11 mouse cellular contexts compared by ENCODE assay signal in genomic region chr14:23835387-23836111, GRCm38 (mm10).
A peak's percentile ranks its signal among the peaks of the same experiment; 100 is the strongest.
DNase-seq lines count a peak whose midpoint lies in the region; ATAC-seq lines count a peak whose summit lies in the region.
"Had no signal": no experiment of that assay in that cellular context is flagged by ENCODE, and none has a peak within 500 bp of the region (broad histone marks: within the 10 kb centered on the region; RNA-seq: fewer than 3 reads in every experiment).

No protein-coding gene starts in this region.

- H3K9me3 ChIP-seq in hindbrain, embryonic 13.5 days = no peaks in the 10 kb centered on the region
- H3K9me3 ChIP-seq: forebrain, embryonic 10.5 days; midbrain, embryonic 12.5 days had no signal

- no peak overlapping the region for H3K4me3 ChIP-seq in hindbrain, embryonic 13.5 days
- H3K4me3 ChIP-seq: forebrain, embryonic 10.5 days; midbrain, embryonic 12.5 days had no signal

- intact Hi-C loops in left cerebral cortex, postnatal 4 days (cut with DNase I) = no loop called here
- intact Hi-C loops in left cerebral cortex, postnatal 10 days (cut with DNase I) = no loop called here

- no peak overlapping the region for H3K9ac ChIP-seq in hindbrain, embryonic 13.5 days
- H3K9ac ChIP-seq: midbrain, embryonic 12.5 days had no signal

- ATAC-seq in hindbrain, embryonic 13.5 days (ENCODE audit: low FRiP score) = no peak

- peak; percentile 12 for DNase-seq in left cerebral cortex, postnatal 4 days
- no peak for DNase-seq in left cerebral cortex, postnatal 10 days (ENCODE audit: extremely low spot score in 1 of 2, low spot score in 2 of 2)
- DNase-seq in Muller cell, postnatal 12 days (ENCODE audit: inconsistent ontology term) = peak; percentile 55
- DNase-seq in embryo, embryonic 10 days (ENCODE audit: low spot score) = peak; percentile 47
- DNase-seq in kidney, postnatal 10 days = peak; percentile 64
- no peak for DNase-seq in MN1 (ENCODE audit: low spot score)
- DNase-seq: cerebellum, postnatal 14 days; heart, postnatal 14 days had no signal

- no peaks in the 10 kb centered on the region for H3K27me3 ChIP-seq in hindbrain, embryonic 13.5 days
- H3K27me3 ChIP-seq: midbrain, embryonic 12.5 days had no signal

- H3K36me3 ChIP-seq in hindbrain, embryonic 13.5 days = no peaks in the 10 kb centered on the region
- H3K36me3 ChIP-seq: forebrain, embryonic 10.5 days; midbrain, embryonic 12.5 days had no signal

- no peak overlapping the region for H3K4me2 ChIP-seq in hindbrain, embryonic 13.5 days
- H3K4me2 ChIP-seq: midbrain, embryonic 12.5 days had no signal

- no peak overlapping the region for H3K27ac ChIP-seq in hindbrain, embryonic 13.5 days
- H3K27ac ChIP-seq: forebrain, embryonic 10.5 days; midbrain, embryonic 12.5 days had no signal

- peaks cover 35% of the 10 kb centered on the region for H3K4me1 ChIP-seq in hindbrain, embryonic 13.5 days (replicated peaks)

- WGBS in hindbrain, embryonic 13.5 days = 44% methylated on average over 10 of the region's 10 CpGs

Comparison
In these comparisons a context has a peak if more than half of its experiments do, and no peak if none do; other contexts are left out.
1. DNase-seq: peak in left cerebral cortex, postnatal 4 days (single experiment), Muller cell, postnatal 12 days (single experiment), embryo, embryonic 10 days (single experiment) and kidney, postnatal 10 days (single experiment); none in left cerebral cortex, postnatal 10 days (0 of 2) and MN1 (single experiment).